Mouse (Mus musculus) limb, embryonic 15.5 days (tissue): Measurements from ENCODE around the gene Ptprb. TPM values are rescaled to one million over a fixed set of nuclear protein-coding genes. Genes with fewer than 3 reads are reported as not detected.

Source experiments
- ATAC-seq: fragments of 200-750 bp; cut with Nextera tagmentation; 2 replicates; pipeline ENCODE4 v1.8.0; 2017; ENCODE audit warnings: low read depth, moderate TSS enrichment; ENCODE audit not compliant: insufficient number of reproducible peaks, low FRiP score, low TSS enrichment
- H3K27ac ChIP-seq: fragments of 300-500 bp; sonication (generic); 2 replicates; pipeline ENCODE4 v1.5.1; 2015; ENCODE audit warnings: moderate library complexity, mild to moderate bottlenecking, inconsistent platforms
- H3K27me3 ChIP-seq: fragments of 300-500 bp; sonication (generic); 2 replicates; pipeline ENCODE4 v1.6.1; 2015; ENCODE audit warnings: inconsistent platforms
- H3K36me3 ChIP-seq: fragments of 300-500 bp; sonication (generic); 2 replicates; pipeline ENCODE4 v1.6.1; 2015; ENCODE audit warnings: inconsistent platforms
- H3K4me1 ChIP-seq: fragments of 300-500 bp; sonication (generic); 2 replicates; pipeline ENCODE4 v1.6.1; 2015; ENCODE audit warnings: inconsistent platforms
- H3K4me2 ChIP-seq: fragments of 300-500 bp; sonication (generic); 2 replicates; pipeline ENCODE4 v1.6.1; 2015; ENCODE audit warnings: mild to moderate bottlenecking, inconsistent platforms
- H3K4me3 ChIP-seq: fragments of 300-500 bp; sonication (generic); 2 replicates; pipeline ENCODE4 v1.5.1; 2015; ENCODE audit warnings: mild to moderate bottlenecking, inconsistent platforms
- H3K9ac ChIP-seq: fragments of 300-500 bp; sonication (generic); 2 replicates; pipeline ENCODE4 v1.6.1; 2015; ENCODE audit warnings: inconsistent platforms
- H3K9me3 ChIP-seq: fragments of 300-500 bp; sonication (generic); 2 replicates; pipeline ENCODE4 v1.6.1; 2016; ENCODE audit warnings: inconsistent platforms
- WGBS: fragments of 180-500 bp; shearing (Covaris S2); methylation state at CpG from one replicate; pipeline ENCODE4 v1.1.7; 2015; 5-methylcytosine and 5-hydroxymethylcytosine counted together
- polyA plus RNA-seq: library from polyadenylated mRNA; unstranded; fragments of >200 nt; fragmentation: Nextera tagmentation; extraction: Ambion mirVana; gene quantifications from 2 replicates; pipeline ENCODE4 v1.2.1, GENCODE M21; 2015

Ptprb gene
- polyA plus RNA-seq, 1 experiment from 2014 or later, result 3.8 TPM

DNA sequence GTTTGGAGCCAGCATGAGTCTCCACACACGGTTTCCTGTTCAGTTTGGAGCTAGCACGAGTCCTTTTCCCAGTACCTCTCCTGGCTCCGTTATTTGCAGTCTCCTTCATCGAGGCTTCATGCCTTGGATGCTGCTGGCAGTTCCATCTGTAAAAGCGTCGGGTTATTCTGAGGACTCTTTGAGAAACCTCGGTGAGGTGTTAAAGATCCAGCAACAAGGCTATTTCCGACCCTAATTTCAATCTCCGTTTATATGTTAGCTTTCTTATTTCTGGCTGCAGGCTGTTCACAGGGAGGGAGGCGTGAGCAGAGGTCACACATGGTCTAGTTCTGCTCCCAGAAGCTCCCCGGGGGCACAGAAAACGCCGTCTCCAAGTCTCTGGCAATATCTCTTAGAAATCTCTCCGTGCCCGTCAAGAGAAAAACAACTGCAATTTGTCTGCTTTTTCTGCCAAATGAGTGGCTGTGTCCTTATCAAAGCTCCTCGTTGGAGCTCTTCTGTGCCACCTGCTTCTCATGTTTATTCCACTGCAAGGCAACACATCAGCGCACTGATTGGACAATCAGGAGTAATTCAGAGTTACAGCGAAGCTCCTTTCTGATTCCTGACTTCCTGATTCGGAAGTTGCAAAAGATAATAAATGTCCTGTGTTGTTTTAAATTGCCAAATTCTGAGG lies 132.5 kb downstream of the Ptprb start:
- H3K4me1 ChIP-seq, result peaks cover 8% of the 10 kb centered on the region; the same call in 1 of the 2 replicates
- no peak for ATAC-seq
- no peaks in the 10 kb centered on the region for H3K36me3 ChIP-seq
- WGBS, result 32% methylated on average over 19 of the region's 19 CpGs
- no peak overlapping the region for H3K4me3 ChIP-seq
- no peaks in the 10 kb centered on the region for H3K27me3 ChIP-seq
- no peak overlapping the region for H3K4me2 ChIP-seq
- H3K27ac ChIP-seq, result no peak overlapping the region
- H3K9ac ChIP-seq, result no peak overlapping the region
- no peaks in the 10 kb centered on the region for H3K9me3 ChIP-seq

DNA sequence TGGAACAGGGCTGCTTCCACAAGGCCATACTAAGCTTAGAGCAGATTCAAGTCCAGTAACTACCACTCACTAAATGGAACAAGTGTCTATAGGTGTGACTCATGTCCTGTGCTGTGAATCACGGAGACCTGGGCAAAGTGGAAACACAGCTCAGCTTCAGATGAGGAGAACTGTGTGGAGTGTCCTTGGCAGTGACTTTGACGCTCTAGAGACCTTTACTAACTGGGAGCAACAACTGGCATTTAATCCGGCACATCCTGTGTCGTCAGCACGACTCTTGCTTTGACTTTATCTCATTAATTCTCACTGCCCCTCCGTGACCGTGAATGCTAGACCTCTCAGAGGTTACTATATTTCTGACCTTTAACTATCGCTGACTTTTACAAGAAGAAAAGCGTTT lies 135.5 kb downstream of the Ptprb start:
- Histone ChIP-seq H3K27me3 (no peaks in the 10 kb centered on the region), H3K4me3 (no peak overlapping the region), H3K27ac (no peak overlapping the region), H3K9me3 (no peaks in the 10 kb centered on the region), H3K4me2 (no peak overlapping the region), H3K4me1 (peaks cover 8% of the 10 kb centered on the region; the same call in 1 of the 2 replicates), H3K36me3 (no peaks in the 10 kb centered on the region), H3K9ac (no peak overlapping the region)
- no peak for ATAC-seq
- 32% methylated on average over 9 of the region's 9 CpGs for WGBS

DNA sequence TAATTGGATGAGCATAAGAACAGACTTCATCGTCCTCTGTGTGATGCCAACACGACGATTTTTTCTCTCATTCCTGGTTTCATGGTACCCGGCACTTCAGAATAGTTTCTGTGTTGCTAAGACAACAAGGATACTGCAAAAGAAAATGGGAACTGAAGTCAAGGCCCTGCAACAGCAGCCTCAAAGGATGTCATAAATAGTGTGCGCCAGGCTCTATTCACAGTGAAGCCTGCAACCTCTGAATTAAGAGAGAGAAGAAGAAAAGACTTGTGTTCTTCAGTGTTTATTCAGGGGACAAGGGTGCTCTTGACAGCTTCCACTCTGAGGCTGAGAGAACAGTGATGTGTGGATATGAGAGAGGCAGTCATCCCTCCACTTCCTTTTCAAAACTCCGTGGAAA lies 140.8 kb downstream of the Ptprb start:
- ATAC-seq, result no peak
- 79% methylated on average over 6 of the region's 6 CpGs for WGBS
- no peak overlapping the region for H3K4me3 ChIP-seq

DNA sequence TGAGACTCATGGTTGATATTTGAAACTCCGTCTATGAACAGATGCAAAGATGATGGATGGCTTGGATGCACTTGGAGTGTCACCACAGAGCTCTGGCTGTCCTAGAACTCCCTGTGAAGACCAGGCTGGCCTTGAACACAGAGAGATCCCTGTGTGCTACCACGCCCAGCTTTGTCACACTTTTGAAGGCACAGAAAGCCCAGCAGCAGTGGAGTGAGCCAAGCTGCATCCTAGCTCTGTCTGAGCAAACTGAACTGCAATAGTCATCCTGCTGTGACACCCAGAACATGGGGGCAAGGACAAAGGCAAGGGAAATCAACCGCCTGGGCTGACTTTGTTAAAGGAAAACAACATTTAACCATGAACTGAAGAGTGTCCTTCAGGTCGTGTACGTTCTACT lies 141.4 kb downstream of the Ptprb start:
- H3K36me3 ChIP-seq, result no peaks in the 10 kb centered on the region
- H3K27ac ChIP-seq, result no peak overlapping the region
- 70% methylated on average over 5 of the region's 5 CpGs for WGBS
- no peak overlapping the region for H3K9ac ChIP-seq
- no peaks in the 10 kb centered on the region for H3K9me3 ChIP-seq
- H3K4me2 ChIP-seq, result no peak overlapping the region
- H3K27me3 ChIP-seq, result no peaks in the 10 kb centered on the region
- ATAC-seq, result no peak
- no peaks in the 10 kb centered on the region for H3K4me1 ChIP-seq
- no peak overlapping the region for H3K4me3 ChIP-seq

More for the DNA sequence above, 140.8 kb downstream of the Ptprb start:
- Histone ChIP-seq H3K4me2 (no peak overlapping the region), H3K27ac (no peak overlapping the region), H3K9me3 (no peaks in the 10 kb centered on the region), H3K36me3 (no peaks in the 10 kb centered on the region), H3K27me3 (no peaks in the 10 kb centered on the region), H3K9ac (no peak overlapping the region), H3K4me1 (0 out of 2 replicates have a peak, but pooled peaks cover under 1% of the 10 kb centered on the region)

DNA sequence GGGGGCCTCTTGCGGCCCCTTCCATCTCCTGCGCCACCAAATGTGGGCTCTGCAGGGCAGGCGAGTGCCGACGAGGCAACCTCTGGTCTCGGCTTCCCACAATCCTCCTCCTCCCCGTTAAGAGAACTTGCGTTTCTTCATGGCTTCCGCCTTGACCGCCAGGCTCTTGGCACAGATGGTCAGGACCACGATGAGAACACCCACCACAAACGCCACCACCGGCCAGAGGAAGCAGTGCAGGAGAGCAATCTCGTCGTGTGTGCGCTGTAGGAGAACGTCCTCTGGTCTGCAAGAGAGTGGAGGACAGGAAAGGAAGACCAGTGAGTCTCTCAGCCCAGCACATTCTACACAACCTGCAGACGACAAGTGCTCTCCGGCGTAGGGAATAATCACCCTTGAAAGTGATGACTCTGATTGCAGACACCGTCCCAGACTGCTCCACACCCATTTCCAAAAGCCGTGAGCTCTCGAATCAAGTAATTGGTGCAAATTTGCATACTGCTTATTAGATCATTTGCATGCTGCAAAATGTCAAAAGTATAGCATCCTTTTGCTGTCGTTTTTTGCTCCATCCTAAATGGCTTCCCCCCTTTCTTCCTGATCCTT lies 142.9 kb downstream of the Ptprb start:
- Histone ChIP-seq H3K9me3 (no peaks in the 10 kb centered on the region), H3K36me3 (no peaks in the 10 kb centered on the region), H3K4me2 (no peak overlapping the region), H3K9ac (no peak overlapping the region), H3K4me3 (no peak overlapping the region), H3K4me1 (no peaks in the 10 kb centered on the region), H3K27ac (no peak overlapping the region), H3K27me3 (no peaks in the 10 kb centered on the region)
- ATAC-seq, result no peak
- WGBS, result 73% methylated on average over 24 of the region's 24 CpGs

DNA sequence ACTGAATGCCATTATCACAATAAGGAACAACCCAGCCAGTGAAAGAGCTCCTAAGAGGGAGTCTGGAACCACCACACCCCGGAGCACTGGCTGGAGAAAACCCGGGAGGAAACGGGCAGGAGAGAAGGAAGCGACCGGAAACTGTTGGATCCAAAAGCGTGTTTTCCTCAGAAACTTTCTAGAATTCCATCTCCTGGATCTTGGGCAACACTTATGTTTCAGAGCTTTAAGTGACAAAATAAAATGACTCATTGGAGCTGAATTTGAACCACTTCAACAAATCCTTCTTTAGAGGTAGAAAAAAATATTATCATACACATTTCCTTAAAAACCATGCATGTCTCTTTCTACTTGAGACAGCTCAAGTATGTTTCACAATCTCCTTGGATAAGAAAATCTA lies 145.7 kb downstream of the Ptprb start:
- H3K9me3 ChIP-seq, result no peaks in the 10 kb centered on the region
- H3K27me3 ChIP-seq, result no peaks in the 10 kb centered on the region
- WGBS, result 81% methylated on average over 6 of the region's 6 CpGs
- no peak for ATAC-seq
- 0 out of 2 replicates have a peak, but pooled peaks cover 3% of the 10 kb centered on the region for H3K4me1 ChIP-seq
- no peak overlapping the region for H3K9ac ChIP-seq
- no peak overlapping the region for H3K4me2 ChIP-seq
- no peak overlapping the region for H3K4me3 ChIP-seq
- H3K27ac ChIP-seq, result no peak overlapping the region
- no peaks in the 10 kb centered on the region for H3K36me3 ChIP-seq

DNA sequence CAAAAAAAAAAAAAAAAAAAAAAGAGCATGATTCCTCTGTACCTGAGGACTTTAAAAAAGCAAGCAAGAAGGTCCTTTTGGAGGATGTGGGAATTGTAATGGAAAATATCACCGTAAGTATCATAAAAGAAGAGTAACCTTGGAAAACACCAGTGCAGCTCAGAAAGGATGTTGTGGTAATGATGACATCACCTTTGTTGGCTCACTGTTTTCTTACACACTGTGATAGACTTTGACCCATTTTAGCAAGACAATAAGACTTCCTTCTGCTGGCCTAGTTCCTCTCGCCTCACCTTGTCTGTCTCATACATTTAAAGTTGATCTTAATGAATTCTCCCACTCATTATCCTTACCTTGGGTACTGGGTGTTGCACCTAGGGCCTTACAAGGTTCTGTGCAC lies 147.2 kb downstream of the Ptprb start:
- ATAC-seq, result no peak
- H3K4me2 ChIP-seq, result no peak overlapping the region
- H3K36me3 ChIP-seq, result no peaks in the 10 kb centered on the region
- H3K4me1 ChIP-seq, result 0 out of 2 replicates have a peak, but pooled peaks cover 3% of the 10 kb centered on the region
- WGBS, result 88% methylated on average over 2 of the region's 2 CpGs
- H3K27ac ChIP-seq, result no peak overlapping the region
- H3K9me3 ChIP-seq, result no peaks in the 10 kb centered on the region
- no peak overlapping the region for H3K9ac ChIP-seq
- no peak overlapping the region for H3K4me3 ChIP-seq
- H3K27me3 ChIP-seq, result no peaks in the 10 kb centered on the region

DNA sequence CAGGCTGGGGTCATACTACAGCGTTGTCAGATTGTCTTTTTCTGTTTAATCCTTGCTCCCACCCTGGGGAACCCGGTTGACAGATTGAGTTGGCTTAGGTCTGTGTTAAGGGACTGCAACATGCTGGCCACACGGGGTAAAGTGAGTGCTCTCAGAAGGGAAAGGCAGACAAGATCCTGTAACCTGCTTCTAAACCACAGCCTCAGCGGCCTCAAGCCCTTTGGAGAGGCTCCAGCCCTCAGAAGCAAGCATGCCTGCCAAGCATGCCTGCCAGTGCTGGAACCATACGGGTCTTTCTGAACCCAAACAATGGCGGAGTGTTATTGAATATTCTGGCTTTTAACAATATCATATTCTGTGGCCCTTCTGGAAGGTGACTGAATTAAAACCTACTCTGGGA lies 149.6 kb downstream of the Ptprb start:
- 68% methylated on average over 6 of the region's 6 CpGs for WGBS

DNA sequence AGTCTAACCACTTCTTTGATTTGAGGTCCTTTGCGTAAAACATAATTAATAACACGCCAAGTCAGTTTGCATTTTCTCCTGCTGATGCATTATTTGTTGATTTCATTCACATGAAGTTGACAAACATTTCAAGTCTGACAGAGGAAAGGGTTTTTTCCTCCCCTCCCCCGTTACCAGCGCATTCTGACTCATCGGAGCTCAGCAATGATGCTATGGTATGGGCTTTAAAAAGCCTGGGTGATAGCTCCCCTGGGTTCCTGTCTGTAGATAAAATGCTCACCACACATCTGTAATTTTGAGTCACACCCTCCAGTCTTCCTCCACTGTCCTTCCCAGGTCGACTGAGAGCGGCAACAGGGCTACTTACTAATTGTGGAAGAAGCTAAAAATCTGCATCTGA lies 150.9 kb downstream of the Ptprb start:
- Histone ChIP-seq H3K27me3 (no peaks in the 10 kb centered on the region), H3K9ac (no peak overlapping the region), H3K4me2 (no peak overlapping the region), H3K4me1 (peaks cover 8% of the 10 kb centered on the region; the same call in 1 of the 2 replicates), H3K4me3 (no peak overlapping the region), H3K9me3 (no peaks in the 10 kb centered on the region), H3K27ac (no peak overlapping the region), H3K36me3 (no peaks in the 10 kb centered on the region)
- no peak for ATAC-seq
- 76% methylated on average over 7 of the region's 7 CpGs for WGBS

More for the DNA sequence above, 149.6 kb downstream of the Ptprb start:
- Histone ChIP-seq H3K27me3 (no peaks in the 10 kb centered on the region), H3K9me3 (no peaks in the 10 kb centered on the region), H3K27ac (no peak overlapping the region), H3K4me1 (0 out of 2 replicates have a peak, but pooled peaks cover 4% of the 10 kb centered on the region), H3K4me3 (no peak overlapping the region), H3K4me2 (no peak overlapping the region), H3K36me3 (no peaks in the 10 kb centered on the region), H3K9ac (no peak overlapping the region)
- no peak for ATAC-seq

DNA sequence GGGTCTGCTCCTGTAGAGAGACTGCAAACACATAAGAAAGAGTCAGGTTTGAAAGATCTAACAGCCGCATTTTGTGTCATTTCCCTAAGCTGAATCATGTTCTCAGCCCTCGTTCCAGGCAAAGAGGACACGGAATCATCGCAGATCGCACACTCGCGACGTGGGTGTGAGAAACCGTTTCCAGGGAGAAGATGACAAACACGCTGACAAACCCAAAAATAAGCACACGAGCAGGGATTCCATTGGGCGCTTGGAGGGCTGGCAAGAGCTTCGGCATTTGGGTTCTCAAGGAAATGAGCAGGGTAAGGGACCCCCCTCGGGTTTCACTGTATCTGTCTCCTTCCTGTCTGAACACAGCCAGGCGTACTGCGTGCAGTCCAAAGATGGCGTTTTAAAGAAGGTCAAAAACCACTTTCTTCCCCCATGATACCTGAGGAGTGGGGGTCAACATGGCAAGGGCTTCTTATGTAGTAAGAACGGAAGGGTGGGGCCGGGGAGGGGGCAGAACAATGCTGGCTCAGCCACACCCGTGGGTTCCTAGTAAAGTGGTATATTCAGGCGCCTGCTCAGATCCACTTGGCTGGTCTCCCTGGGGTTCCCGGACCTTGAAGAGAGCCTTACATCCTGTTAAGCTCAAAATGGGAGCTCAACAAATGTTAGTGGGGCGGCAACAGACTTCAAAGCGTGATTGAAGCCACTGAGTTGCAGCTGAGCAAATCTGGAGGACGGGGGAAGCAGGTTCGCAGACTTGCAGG lies 152.9 kb downstream of the Ptprb start:
- ATAC-seq, result no peak
- Histone ChIP-seq H3K27me3 (no peaks in the 10 kb centered on the region), H3K4me1 (peaks cover 8% of the 10 kb centered on the region; the same call in 1 of the 2 replicates), H3K9ac (no peak overlapping the region), H3K27ac (no peak overlapping the region), H3K9me3 (no peaks in the 10 kb centered on the region), H3K36me3 (no peaks in the 10 kb centered on the region), H3K4me2 (no peak overlapping the region), H3K4me3 (no peak overlapping the region)
- 94% methylated on average over 26 of the region's 26 CpGs for WGBS

DNA sequence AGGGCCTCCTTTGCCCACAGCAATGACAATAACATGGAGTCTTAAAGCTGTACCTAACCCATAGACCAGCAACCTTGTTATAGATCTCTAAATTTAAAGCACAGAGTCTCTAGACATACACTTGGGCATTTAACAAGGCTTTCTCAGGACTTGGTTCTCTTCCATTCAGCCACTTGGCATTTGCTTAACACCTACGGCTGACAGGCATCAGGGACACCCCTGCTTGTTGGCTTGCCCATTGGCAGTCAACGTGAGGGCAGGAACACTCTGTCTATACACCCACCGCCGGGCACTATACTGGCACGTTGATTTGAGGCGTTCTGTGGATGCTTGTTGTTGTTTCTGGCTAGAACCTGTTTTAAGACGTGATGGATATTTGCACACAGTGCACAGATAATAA lies 157.1 kb downstream of the Ptprb start:
- no peak overlapping the region for H3K4me2 ChIP-seq
- no peak for ATAC-seq
- H3K9ac ChIP-seq, result no peak overlapping the region
- no peak overlapping the region for H3K27ac ChIP-seq
- H3K27me3 ChIP-seq, result no peaks in the 10 kb centered on the region
- no peaks in the 10 kb centered on the region for H3K9me3 ChIP-seq
- no peak overlapping the region for H3K4me3 ChIP-seq
- WGBS, result 87% methylated on average over 7 of the region's 7 CpGs
- H3K4me1 ChIP-seq, result peaks cover 5% of the 10 kb centered on the region; the same call in 1 of the 2 replicates
- H3K36me3 ChIP-seq, result no peaks in the 10 kb centered on the region

DNA sequence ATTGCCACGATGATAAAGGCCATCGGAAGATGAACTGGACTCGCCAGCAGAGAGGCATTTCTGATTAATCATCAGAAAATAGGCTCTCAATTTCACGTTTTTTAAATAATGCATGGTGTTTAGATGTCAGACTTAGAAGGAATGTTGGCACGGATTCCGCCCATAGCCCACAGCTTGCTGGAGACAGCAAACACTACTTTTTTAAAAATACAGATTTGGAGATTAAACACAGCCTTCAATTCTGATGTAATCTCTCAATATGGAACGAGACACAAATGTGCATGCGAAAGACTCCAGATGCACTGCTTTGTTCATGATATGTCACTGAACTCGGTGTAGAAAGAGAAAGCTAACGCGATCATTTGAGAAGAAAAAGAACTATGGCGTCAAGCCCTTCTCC lies 160.1 kb downstream of the Ptprb start:
- Histone ChIP-seq H3K4me1 (peaks cover 3% of the 10 kb centered on the region; the same call in 1 of the 2 replicates), H3K27ac (no peak overlapping the region), H3K4me2 (no peak overlapping the region), H3K4me3 (no peak overlapping the region), H3K27me3 (no peaks in the 10 kb centered on the region), H3K9me3 (0 out of 2 replicates have a peak, but pooled peaks cover 5% of the 10 kb centered on the region), H3K9ac (no peak overlapping the region), H3K36me3 (0 out of 2 replicates have a peak, but pooled peaks cover 3% of the 10 kb centered on the region)
- no peak for ATAC-seq
- WGBS, result 76% methylated on average over 12 of the region's 12 CpGs
